Mouse (Mus musculus) spleen, postnatal 4 days (tissue): ENCODE measurements around the gene Wfdc11.
"Not testable (repeated sequence)": the region's sequence is repeated elsewhere in the genome, so short reads cannot be mapped to it uniquely, and the experiment has no call there.

ENCODE experiments used
- DNase-seq, 2 experiments: peaks; one replicate each; pipeline ENCODE4 v3.0.0; 2022; ENCODE audit warnings: low spot score in 2 of 2

Gene Wfdc11

GRCm38 (mm10) chr2:164638696-164639095, 35.2 kb downstream of the Wfdc11 start, which contains the start of gene Wfdc16:
TSS of gene Wfdc16 (minus strand) at chr2:164638796.
- no peak for DNase-seq

GRCm38 (mm10) chr2:164635266-164635665, 38.6 kb downstream of the Wfdc11 start:
- DNase-seq, result no peak

- DNase-seq, result no peak
These were observed 52.1 kb downstream of the Wfdc11 start for GRCm38 (mm10) chr2:164621775-164622174.

- no peak for DNase-seq
These were observed 54.8 kb downstream of the Wfdc11 start for GRCm38 (mm10) chr2:164619050-164619449.

GRCm38 (mm10) chr2:164615386-164615785, 58.5 kb downstream of the Wfdc11 start:
- no peak for DNase-seq

- DNase-seq, result not testable (repeated sequence)
These were observed 60.4 kb downstream of the Wfdc11 start, which contains the start of the genes Wfdc6b and Wfdc8 for GRCm38 (mm10) chr2:164613471-164613870. TSS of gene Wfdc6b (plus strand) at chr2:164613522. TSS of gene Wfdc8 (minus strand) at chr2:164613626.
